Mouse (Mus musculus) lung, adult 2 months (tissue): ENCODE results near the gene Cebpg. TPM values are rescaled to one million over a fixed set of nuclear protein-coding genes. Genes with fewer than 3 reads are reported as not detected.

Source experiments
- DNase-seq: peaks from one replicate; pipeline ENCODE4 v3.0.0; 2022
- H3K4me1 ChIP-seq: fragments of 200-500 bp; 2 replicates; pipeline ENCODE4 v1.6.1; 2011; ENCODE audit warnings: low read length; ENCODE audit not compliant: control insufficient read depth, insufficient read depth
- H3K4me3 ChIP-seq: fragments of 200-500 bp; replicated peaks from 2 replicates; pipeline ENCODE3; 2011; ENCODE audit warnings: low read depth, mild to moderate bottlenecking, control low read depth, low read length; ENCODE audit errors: extremely low read depth
- CTCF ChIP-seq: fragments of 200-500 bp; IDR thresholded peaks from 2 replicates; pipeline ENCODE4 v1.5.1; 2011; ENCODE audit warnings: mild to moderate bottlenecking, low read length, control low read depth; ENCODE audit not compliant: insufficient read depth
- POLR2A ChIP-seq: fragments of 200-500 bp; IDR thresholded peaks from 2 replicates; pipeline ENCODE4 v1.6.1; 2011; ENCODE audit warnings: low read depth, mild to moderate bottlenecking, control low read depth, low read length, borderline replicate concordance; ENCODE audit errors: extremely low read depth
- WGBS: fragments of 180-500 bp; shearing (Covaris S2); methylation state at CpG from one replicate; pipeline ENCODE4 v1.1.7; 2018; 5-methylcytosine and 5-hydroxymethylcytosine counted together
- polyA plus RNA-seq: library from polyadenylated mRNA; depleted of rRNA; stranded (reverse); fragments of >200 nt; gene quantifications from 2 replicates; pipeline ENCODE4 v1.2.3, GENCODE M21; 2012

The Cebpg gene
- polyA plus RNA-seq, 1 experiment, result 13.5 TPM

- TF ChIP-seq POLR2A, result no peak
- Histone ChIP-seq H3K4me3 (no peak overlapping the region), H3K4me1 (peaks cover 7% of the 10 kb centered on the region)
- no peak for DNase-seq
Observed at GRCm38 (mm10) chr7:35042209-35042554, 14.2 kb downstream of the Cebpg start.

- TF ChIP-seq POLR2A, result no peak
- no peak for TF ChIP-seq CTCF
- no peak for DNase-seq
- 43% methylated on average over 2 of the region's 2 CpGs for WGBS
- Histone ChIP-seq H3K4me1 (peaks cover 13% of the 10 kb centered on the region), H3K4me3 (no peak overlapping the region)
Observed at GRCm38 (mm10) chr7:35041286-35042208, 14.8 kb downstream of the Cebpg start.

DNA sequence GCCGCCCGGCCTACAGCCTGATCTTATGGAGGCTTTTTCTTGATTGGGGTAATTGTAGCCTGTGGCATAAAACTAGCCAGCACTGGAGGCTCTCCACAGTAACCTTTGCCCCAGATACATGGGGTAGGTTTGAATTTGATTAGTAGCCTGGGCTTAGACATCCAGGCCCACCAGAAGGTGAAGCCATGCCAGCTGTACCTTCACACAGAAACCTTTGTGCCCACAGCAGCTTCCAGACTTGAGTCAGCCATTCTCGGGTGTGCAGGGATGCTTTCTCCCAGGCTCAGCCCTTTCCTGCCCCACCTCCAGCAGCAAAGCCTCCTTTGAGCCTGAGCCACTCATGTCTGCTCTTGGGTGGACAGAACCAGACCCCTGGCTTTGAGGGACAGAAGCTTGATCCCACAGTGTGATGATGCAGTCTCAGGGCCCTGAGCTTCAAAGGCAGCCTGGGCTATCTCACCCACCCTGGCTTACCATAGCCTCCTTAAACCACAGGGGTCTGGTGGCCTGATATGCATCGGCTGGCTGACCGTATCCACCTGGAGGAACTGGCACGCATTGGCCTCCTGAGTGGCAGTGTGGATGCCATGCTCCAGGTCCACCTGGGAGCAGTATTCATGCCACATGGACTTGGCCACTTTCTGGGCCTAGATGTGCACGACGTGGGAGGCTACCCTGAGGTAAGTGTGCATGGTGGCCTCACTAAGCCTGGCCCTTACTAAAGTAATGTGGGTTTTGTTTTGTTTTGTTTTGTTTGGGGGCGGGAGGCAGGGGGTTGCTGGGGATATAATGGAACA, 16.0 kb downstream of the Cebpg start:
- WGBS, result 85% methylated on average over 9 of the region's 9 CpGs
- H3K4me3 ChIP-seq, result no peak overlapping the region
- TF ChIP-seq POLR2A, result no peak
- TF ChIP-seq CTCF, result no peak
- peaks cover 20% of the 10 kb centered on the region for H3K4me1 ChIP-seq
- no peak for DNase-seq

- peaks cover 22% of the 10 kb centered on the region for H3K4me1 ChIP-seq
- WGBS, result 44% methylated on average over 6 of the region's 6 CpGs
- DNase-seq, result no peak
- no peak overlapping the region for H3K4me3 ChIP-seq
- TF ChIP-seq CTCF, result no peak
Observed at GRCm38 (mm10) chr7:35037408-35037807, 19.0 kb downstream of the Cebpg start.

GRCm38 (mm10) chr7:35036266-35036731, 20.1 kb downstream of the Cebpg start:
- DNase-seq, result no peak
- WGBS, result 29% methylated on average over 5 of the region's 5 CpGs
- Histone ChIP-seq H3K4me1 (peaks cover 22% of the 10 kb centered on the region), H3K4me3 (no peak overlapping the region)
- TF ChIP-seq POLR2A (no peak), CTCF (no peak)

DNA sequence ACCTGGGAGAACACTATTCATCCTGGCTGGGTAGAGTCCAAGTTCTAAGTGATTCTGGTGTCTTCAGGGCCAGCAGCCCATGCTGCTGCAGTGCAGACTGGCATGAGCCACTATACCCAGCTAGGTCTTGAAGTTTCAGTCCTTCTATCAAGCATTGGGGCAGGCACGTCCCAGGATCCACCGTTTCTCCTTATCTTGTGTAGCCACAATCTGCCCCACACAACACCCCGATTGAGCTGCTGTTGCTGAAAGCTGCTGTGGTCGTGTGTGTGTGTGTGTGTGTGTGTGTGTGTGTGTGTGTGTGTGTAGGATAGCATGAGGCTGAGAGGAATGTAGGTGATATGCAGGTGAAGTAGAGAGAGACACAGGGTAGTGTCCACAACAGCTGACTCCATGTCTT, 20.8 kb downstream of the Cebpg start:
- Histone ChIP-seq H3K4me3 (no peak overlapping the region), H3K4me1 (peaks cover 22% of the 10 kb centered on the region)
- 61% methylated on average over 4 of the region's 4 CpGs for WGBS
- DNase-seq, result no peak
- TF ChIP-seq POLR2A (no peak), CTCF (no peak)

GRCm38 (mm10) chr7:35035141-35035553, 21.2 kb downstream of the Cebpg start:
- no peak for DNase-seq
- H3K4me3 ChIP-seq, result no peak overlapping the region
- TF ChIP-seq POLR2A, result no peak
- TF ChIP-seq CTCF, result no peak
- peaks cover 22% of the 10 kb centered on the region for H3K4me1 ChIP-seq
- WGBS, result 31% methylated on average over 6 of the region's 6 CpGs

DNA sequence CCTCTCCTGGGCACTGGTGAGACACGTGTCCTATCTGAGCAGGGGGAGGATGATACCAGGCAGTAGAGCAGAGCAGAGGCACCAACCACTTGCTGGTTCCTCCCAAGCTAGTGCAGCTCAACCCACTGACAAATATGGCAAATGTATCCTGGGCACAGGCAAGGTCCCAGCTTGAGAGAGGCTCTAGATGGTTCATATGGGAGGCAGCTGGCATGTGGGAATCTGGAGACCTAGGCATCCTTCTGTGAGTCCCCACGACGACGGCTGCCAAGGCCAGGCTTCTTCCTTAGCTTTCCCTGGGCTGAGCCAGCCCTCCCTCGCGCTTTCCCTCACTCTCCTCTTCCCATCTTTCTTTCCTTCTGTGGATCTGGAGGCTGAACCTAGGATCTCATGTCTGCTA, 25.8 kb downstream of the Cebpg start:
- 87% methylated on average over 6 of the region's 6 CpGs for WGBS
- no peak for DNase-seq
- TF ChIP-seq POLR2A (no peak), CTCF (no peak)
- Histone ChIP-seq H3K4me1 (peaks cover 11% of the 10 kb centered on the region), H3K4me3 (no peak overlapping the region)

DNA sequence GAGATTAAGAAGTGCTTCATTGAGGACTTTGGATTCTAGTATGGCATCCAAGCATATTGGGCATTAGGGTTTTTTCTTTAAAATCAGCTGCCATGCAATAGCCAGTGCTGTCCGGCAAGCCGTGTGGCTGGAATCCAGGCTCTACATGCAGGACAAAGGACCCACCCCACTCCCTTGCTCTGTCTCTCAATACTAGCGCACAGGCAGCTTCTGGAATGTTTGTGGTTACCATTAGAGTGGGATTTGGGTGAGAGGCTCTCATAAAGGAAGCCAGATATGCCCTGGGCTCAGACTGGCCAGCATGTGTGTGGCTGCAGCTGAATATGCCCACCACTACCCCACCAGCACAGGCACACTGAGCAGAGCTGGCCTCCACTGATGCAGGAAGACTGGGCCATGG, 26.7 kb downstream of the Cebpg start:
- 68% methylated on average over 3 of the region's 3 CpGs for WGBS
- 0 out of 2 replicates have a peak, but pooled peaks cover 3% of the 10 kb centered on the region for H3K4me1 ChIP-seq
- no peak for DNase-seq
- no peak overlapping the region for H3K4me3 ChIP-seq
- TF ChIP-seq POLR2A (no peak), CTCF (no peak)
